Mouse (Mus musculus) kidney, embryonic 14.5 days (tissue): ENCODE measurements at regions not wholly inside any gene's neighbourhood (a gene's known extent, or its start where the extent isn't known, plus 50 kb on each side); places are given as distances from the start of the nearest gene placed in this dataset.
A peak's percentile ranks its signal among the peaks of the same experiment; 100 is the strongest.

Source experiments
- ATAC-seq: fragments of 200-750 bp; cut with Nextera tagmentation; 2 replicates; pipeline ENCODE4 v1.8.0; 2017; ENCODE audit warnings: moderate number of reproducible peaks, mild to moderate bottlenecking, moderate TSS enrichment, moderate library complexity; ENCODE audit not compliant: low FRiP score, low TSS enrichment
- H3K27ac ChIP-seq: fragments of 300-500 bp; sonication (generic); 2 replicates; pipeline ENCODE4 v1.5.1; 2014; ENCODE audit warnings: low read depth, mild to moderate bottlenecking, low read length, moderate library complexity, mixed read lengths
- H3K27me3 ChIP-seq: fragments of 300-500 bp; sonication (generic); 2 replicates; pipeline ENCODE4 v1.6.1; 2014; ENCODE audit warnings: mild to moderate bottlenecking, low read length; ENCODE audit not compliant: control insufficient read depth, insufficient read depth
- H3K36me3 ChIP-seq: fragments of 300-500 bp; sonication (generic); 2 replicates; pipeline ENCODE4 v1.6.1; 2014; ENCODE audit warnings: low read length, mixed read lengths; ENCODE audit not compliant: control insufficient read depth, insufficient read depth
- H3K4me1 ChIP-seq: fragments of 300-500 bp; sonication (generic); 2 replicates; pipeline ENCODE4 v1.6.1; 2014; ENCODE audit warnings: low read length, mixed read lengths; ENCODE audit not compliant: control insufficient read depth, insufficient read depth
- H3K4me2 ChIP-seq: fragments of 300-500 bp; sonication (generic); replicated peaks from 2 replicates; pipeline ENCODE4 v1.6.1; 2014; ENCODE audit warnings: low read depth, mild to moderate bottlenecking, low read length
- H3K4me3 ChIP-seq: fragments of 300-500 bp; sonication (generic); 2 replicates; pipeline ENCODE4 v1.5.1; 2014; ENCODE audit warnings: mild to moderate bottlenecking, low read length
- H3K9ac ChIP-seq: fragments of 300-500 bp; sonication (generic); 2 replicates; pipeline ENCODE4 v1.6.1; 2014; ENCODE audit warnings: low read depth, mild to moderate bottlenecking, low read length, moderate library complexity
- H3K9me3 ChIP-seq: fragments of 300-500 bp; sonication (generic); 2 replicates; pipeline ENCODE4 v1.6.1; 2016; ENCODE audit warnings: low read length; ENCODE audit not compliant: control insufficient read depth
- WGBS: fragments of 180-500 bp; shearing (Covaris S2); extraction: QIAGEN DNeasy Blood & Tissue Kit; methylation state at CpG from one replicate; pipeline ENCODE4 v1.1.7; 2014; 5-methylcytosine and 5-hydroxymethylcytosine counted together

DNA sequence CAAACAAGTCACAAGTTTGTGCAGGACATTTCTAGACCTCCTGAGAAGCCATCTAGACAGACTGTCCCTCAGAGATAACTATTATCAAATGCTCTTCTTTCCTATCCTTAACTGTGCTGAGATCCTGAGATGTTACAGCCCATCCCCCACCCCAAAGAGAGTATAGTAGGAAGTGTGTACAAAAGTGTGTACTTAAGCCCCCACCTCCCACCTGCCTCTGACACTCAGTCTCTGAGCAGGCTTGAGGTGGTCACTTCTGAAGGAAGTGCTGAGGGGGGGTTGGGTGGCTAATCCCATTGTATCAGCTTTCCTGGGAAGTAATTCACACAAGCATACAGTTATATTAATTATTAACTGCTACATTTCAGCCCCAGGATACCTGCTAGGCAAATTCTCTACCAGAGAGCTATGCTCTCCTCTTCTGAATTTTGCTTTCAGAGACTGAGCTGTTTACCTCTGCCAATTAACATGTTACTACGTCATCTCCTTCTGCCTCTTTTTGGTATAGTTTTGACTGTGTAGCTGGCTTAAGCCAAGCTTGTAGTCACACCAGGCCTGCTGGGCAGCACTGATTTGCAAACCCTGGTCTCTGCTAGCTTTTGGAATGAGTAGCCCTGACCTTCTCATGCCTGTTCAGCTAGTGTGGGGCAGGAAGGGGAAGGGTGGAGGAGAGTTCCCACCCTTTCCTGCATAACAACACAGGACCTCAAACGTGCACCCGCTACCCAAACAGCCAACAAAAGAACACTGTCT is 192.2 kb upstream of the Trib2 start:
- peaks cover 9% of the 10 kb centered on the region; the same call in 1 of the 2 replicates for H3K4me1 ChIP-seq
- H3K4me3 ChIP-seq: no peak overlapping the region
- 40% methylated on average over 3 of the region's 3 CpGs for WGBS
- H3K27ac ChIP-seq: peak overlapping the region; percentile 78
- H3K9me3 ChIP-seq: no peaks in the 10 kb centered on the region
- no peak overlapping the region for H3K9ac ChIP-seq
- no peak overlapping the region for H3K4me2 ChIP-seq
- H3K27me3 ChIP-seq: no peaks in the 10 kb centered on the region
- no peaks in the 10 kb centered on the region for H3K36me3 ChIP-seq
- peak; percentile 90 for ATAC-seq

- H3K9me3 ChIP-seq: no peaks in the 10 kb centered on the region
- H3K4me3 ChIP-seq: no peak overlapping the region
- no peaks in the 10 kb centered on the region for H3K36me3 ChIP-seq
- H3K27me3 ChIP-seq: no peaks in the 10 kb centered on the region
- H3K9ac ChIP-seq: no peak overlapping the region
- no peak for ATAC-seq
- H3K4me1 ChIP-seq: peaks cover 9% of the 10 kb centered on the region; the same call in 1 of the 2 replicates
- 70% methylated on average over 4 of the region's 4 CpGs for WGBS
- no peak overlapping the region; the same call in 1 of the 2 replicates for H3K27ac ChIP-seq
- no peak overlapping the region for H3K4me2 ChIP-seq
Measured at GRCm38 (mm10) chr12:16008261-16008660, 191.5 kb upstream of the Trib2 start.

DNA sequence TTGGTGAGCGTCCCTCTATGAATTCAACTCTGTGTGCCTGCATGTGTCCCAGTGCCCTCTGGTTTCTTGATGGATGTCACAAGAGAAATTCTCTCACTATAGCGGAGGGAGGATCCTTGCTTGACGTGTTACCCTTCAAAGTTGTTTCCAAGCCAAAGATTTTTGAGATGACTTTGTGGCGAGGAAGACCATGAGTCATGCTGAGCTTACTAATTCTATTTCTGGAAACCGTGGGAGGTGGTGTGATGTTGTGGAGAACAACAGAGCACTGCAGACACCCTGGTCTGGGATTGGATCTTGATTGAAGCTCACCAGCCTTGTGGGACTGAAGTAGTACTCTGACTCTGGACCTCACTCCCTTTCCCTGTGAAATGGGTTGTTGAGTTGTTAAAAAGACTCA is 190.0 kb upstream of the Trib2 start:
- no peak overlapping the region for H3K4me3 ChIP-seq
- no peaks in the 10 kb centered on the region for H3K36me3 ChIP-seq
- peaks cover 9% of the 10 kb centered on the region; the same call in 1 of the 2 replicates for H3K4me1 ChIP-seq
- no peak overlapping the region for H3K4me2 ChIP-seq
- no peak overlapping the region for H3K27ac ChIP-seq
- WGBS: 84% methylated on average over 5 of the region's 5 CpGs
- no peaks in the 10 kb centered on the region for H3K27me3 ChIP-seq
- H3K9me3 ChIP-seq: no peaks in the 10 kb centered on the region
- H3K9ac ChIP-seq: no peak overlapping the region
- no peak for ATAC-seq

GRCm38 (mm10) chr12:16006286-16006685 is 189.6 kb upstream of the Trib2 start:
- Histone ChIP-seq H3K4me2 (no peak overlapping the region), H3K36me3 (no peaks in the 10 kb centered on the region), H3K27me3 (no peaks in the 10 kb centered on the region), H3K4me1 (peaks cover 9% of the 10 kb centered on the region; the same call in 1 of the 2 replicates), H3K4me3 (no peak overlapping the region), H3K27ac (no peak overlapping the region), H3K9ac (no peak overlapping the region), H3K9me3 (no peaks in the 10 kb centered on the region)
- 95% methylated on average over 5 of the region's 5 CpGs for WGBS
- ATAC-seq: no peak

DNA sequence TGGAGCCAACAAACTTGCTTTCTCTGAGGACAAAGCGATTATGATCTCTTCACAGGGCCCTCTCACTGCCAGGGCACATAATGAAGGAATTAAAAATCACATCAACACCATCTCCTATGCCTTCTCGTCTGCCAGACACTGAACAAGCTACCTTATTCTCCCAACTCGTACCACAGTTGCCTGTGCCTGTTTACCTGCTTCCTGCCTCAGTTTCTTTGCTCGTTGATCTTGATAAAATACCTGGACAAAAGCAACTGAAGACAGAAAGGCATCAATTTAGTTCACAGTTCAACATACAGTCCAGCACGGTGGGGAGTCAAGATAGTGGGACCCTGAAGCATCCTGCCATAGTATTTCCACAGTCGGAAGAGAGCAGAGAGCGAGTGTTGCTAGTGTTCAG is 185.1 kb upstream of the Trib2 start:
- no peak overlapping the region for H3K9ac ChIP-seq
- no peak for ATAC-seq
- no peak overlapping the region for H3K4me2 ChIP-seq
- no peaks in the 10 kb centered on the region for H3K27me3 ChIP-seq
- no peak overlapping the region for H3K27ac ChIP-seq
- WGBS: 89% methylated on average over 7 of the region's 7 CpGs
- H3K4me1 ChIP-seq: no peaks in the 10 kb centered on the region
- no peaks in the 10 kb centered on the region for H3K9me3 ChIP-seq
- no peak overlapping the region for H3K4me3 ChIP-seq
- H3K36me3 ChIP-seq: no peaks in the 10 kb centered on the region

DNA sequence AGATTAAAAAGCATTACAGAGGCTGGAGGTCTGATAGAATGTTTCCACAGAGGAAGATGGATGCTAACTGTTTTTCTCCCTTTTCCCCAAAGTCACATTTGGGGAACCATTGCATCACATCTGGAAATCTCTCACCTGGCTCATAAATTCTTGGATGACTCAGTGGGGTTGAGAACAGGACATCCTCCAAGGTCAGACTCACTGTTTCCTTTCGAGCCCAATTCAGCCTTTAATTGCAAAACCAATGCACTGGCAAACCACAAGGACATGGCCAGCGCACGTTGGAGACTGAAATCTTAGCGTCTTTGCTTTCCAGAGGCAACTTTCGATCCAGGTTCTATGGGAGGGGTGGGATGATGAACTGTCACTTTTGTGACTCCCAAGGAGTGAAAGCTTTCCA is 184.5 kb upstream of the Trib2 start:
- Histone ChIP-seq H3K4me2 (no peak overlapping the region), H3K27ac (no peak overlapping the region), H3K4me3 (no peak overlapping the region), H3K27me3 (no peaks in the 10 kb centered on the region), H3K9ac (no peak overlapping the region), H3K4me1 (no peaks in the 10 kb centered on the region), H3K36me3 (no peaks in the 10 kb centered on the region), H3K9me3 (no peaks in the 10 kb centered on the region)
- 76% methylated on average over 5 of the region's 5 CpGs for WGBS
- no peak for ATAC-seq

DNA sequence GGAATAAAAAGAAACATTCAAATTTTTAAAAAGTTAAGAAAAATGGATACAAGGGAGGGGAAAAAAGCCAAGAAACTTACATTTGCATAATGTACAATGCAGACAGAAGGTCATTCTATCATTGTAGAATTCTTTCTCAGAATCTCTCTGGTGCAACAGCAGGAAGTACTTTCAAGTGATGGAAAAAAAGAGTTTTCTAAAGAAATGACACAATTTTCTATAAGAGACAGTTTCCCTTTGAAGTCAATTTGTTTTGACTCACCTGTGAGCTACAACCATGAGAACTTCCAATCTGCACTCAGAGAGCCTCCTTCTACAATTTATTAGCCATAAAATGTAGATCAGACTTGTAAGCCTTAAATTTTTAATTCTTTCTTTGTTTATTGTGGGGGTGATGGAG is 181.6 kb upstream of the Trib2 start:
- no peaks in the 10 kb centered on the region for H3K4me1 ChIP-seq
- ATAC-seq: no peak
- H3K9ac ChIP-seq: no peak overlapping the region
- no peak overlapping the region for H3K4me2 ChIP-seq
- H3K4me3 ChIP-seq: no peak overlapping the region
- H3K27ac ChIP-seq: no peak overlapping the region
- no peaks in the 10 kb centered on the region for H3K36me3 ChIP-seq
- H3K9me3 ChIP-seq: no peaks in the 10 kb centered on the region
- H3K27me3 ChIP-seq: no peaks in the 10 kb centered on the region

DNA sequence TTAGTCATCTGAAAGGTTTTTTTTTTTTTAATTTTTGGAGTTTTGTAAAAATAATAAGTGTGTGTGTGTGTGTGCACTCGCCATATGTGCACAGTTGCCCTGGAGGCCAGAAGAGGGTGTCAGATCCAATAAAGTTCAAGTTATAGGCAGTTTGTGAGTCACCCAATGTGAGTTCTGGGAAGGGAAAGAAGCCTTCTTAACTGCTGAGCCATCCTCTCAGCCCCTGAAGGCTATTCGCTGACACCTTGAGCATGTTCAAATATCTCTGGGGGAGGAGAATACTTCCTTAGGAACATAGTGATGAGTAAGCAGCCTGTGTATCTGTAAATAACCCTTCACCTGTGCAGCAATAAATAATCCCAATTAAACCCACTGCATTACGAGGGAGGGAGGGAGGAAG is 177.1 kb upstream of the Trib2 start:
- Histone ChIP-seq H3K4me3 (no peak overlapping the region), H3K4me1 (no peaks in the 10 kb centered on the region), H3K27ac (no peak overlapping the region), H3K27me3 (no peaks in the 10 kb centered on the region), H3K36me3 (no peaks in the 10 kb centered on the region), H3K9me3 (no peaks in the 10 kb centered on the region), H3K9ac (no peak overlapping the region), H3K4me2 (no peak overlapping the region)
- ATAC-seq: peak; percentile 64; the same call in 1 of the 2 replicates
- 55% methylated on average over 3 of the region's 3 CpGs for WGBS

- H3K4me2 ChIP-seq: no peak overlapping the region
- no peak overlapping the region for H3K4me3 ChIP-seq
Measured at GRCm38 (mm10) chr12:15986351-15986750, 169.6 kb upstream of the Trib2 start.

More at GRCm38 (mm10) chr12:15986351-15986750, 169.6 kb upstream of the Trib2 start:
- Histone ChIP-seq H3K9me3 (no peaks in the 10 kb centered on the region), H3K27me3 (no peaks in the 10 kb centered on the region), H3K4me1 (no peaks in the 10 kb centered on the region), H3K9ac (no peak overlapping the region), H3K27ac (no peak overlapping the region), H3K36me3 (no peaks in the 10 kb centered on the region)
- ATAC-seq: no peak
